Mouse (Mus musculus) testis, adult 2 months (tissue): ENCODE measurements around the gene Pip4k2b. TPM values are rescaled to one million over a fixed set of nuclear protein-coding genes. Genes with fewer than 3 reads are reported as not detected.

Experiments
- H3K27ac ChIP-seq: fragments of 200-500 bp; 2 replicates; pipeline ENCODE4 v1.5.1; 2012; ENCODE audit warnings: low read depth, low read length; ENCODE audit not compliant: control insufficient read depth, insufficient read depth
- H3K27me3 ChIP-seq: fragments of 200-500 bp; 2 replicates; pipeline ENCODE4 v1.6.1; 2012; ENCODE audit warnings: mild to moderate bottlenecking, low read length, moderate library complexity; ENCODE audit not compliant: control insufficient read depth, insufficient read depth
- H3K36me3 ChIP-seq: fragments of 200-500 bp; 2 replicates; pipeline ENCODE4 v1.6.1; 2012; ENCODE audit warnings: mild to moderate bottlenecking, low read length; ENCODE audit not compliant: control insufficient read depth, insufficient read depth
- H3K4me1 ChIP-seq: fragments of 200-500 bp; 2 replicates; pipeline ENCODE4 v1.6.1; 2012; ENCODE audit warnings: low read length; ENCODE audit not compliant: control insufficient read depth, insufficient read depth
- H3K4me3 ChIP-seq: fragments of 200-500 bp; 2 replicates; pipeline ENCODE4 v1.5.1; 2012; ENCODE audit warnings: low read depth, mild to moderate bottlenecking, low read length, moderate library complexity, mixed read lengths; ENCODE audit not compliant: control insufficient read depth
- CTCF ChIP-seq: fragments of 200-500 bp; IDR thresholded peaks from 2 replicates; pipeline ENCODE4 v1.5.1; 2012; ENCODE audit warnings: low read depth, mild to moderate bottlenecking, inconsistent platforms, low read length, moderate library complexity; ENCODE audit not compliant: control insufficient read depth, insufficient read depth, insufficient replicate concordance
- POLR2A ChIP-seq: fragments of 200-500 bp; IDR thresholded peaks from 2 replicates; pipeline ENCODE4 v1.6.1; 2012; ENCODE audit warnings: low read depth, mild to moderate bottlenecking, inconsistent platforms, low read length, moderate library complexity; ENCODE audit not compliant: control insufficient read depth
- polyA plus RNA-seq: library from polyadenylated mRNA; depleted of rRNA; stranded (reverse); fragments of >200 nt; gene quantifications from 2 replicates; pipeline ENCODE4 v1.2.3, GENCODE M21; 2012

The Pip4k2b gene
- polyA plus RNA-seq, 1 experiment, result 2.5 TPM

DNA sequence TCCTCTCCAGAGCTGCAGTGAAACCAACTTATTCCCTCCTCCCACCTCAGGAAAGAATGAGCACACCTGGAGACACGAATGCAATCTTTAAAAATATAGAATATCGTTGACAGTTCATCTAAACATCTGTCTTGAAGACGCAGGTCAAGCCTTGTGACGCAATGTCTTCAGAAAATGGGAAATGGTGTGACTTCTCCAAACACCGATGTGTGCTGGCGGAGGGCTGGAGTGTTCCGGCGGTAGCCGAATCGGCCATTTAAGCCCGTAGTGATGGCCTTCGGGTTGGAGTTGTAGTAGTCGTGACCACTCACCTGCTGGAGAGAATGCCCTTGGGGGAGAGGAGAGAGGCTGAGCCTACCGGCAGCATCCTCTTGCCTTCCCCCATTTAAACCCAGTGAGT is 26.9 kb upstream of the Pip4k2b start:
- no peak overlapping the region for H3K27ac ChIP-seq
- no peaks in the 10 kb centered on the region for H3K36me3 ChIP-seq
- H3K4me3 ChIP-seq, result no peak overlapping the region
- H3K4me1 ChIP-seq, result peaks cover 3% of the 10 kb centered on the region; the same call in 1 of the 2 replicates
- no peaks in the 10 kb centered on the region for H3K27me3 ChIP-seq
- TF ChIP-seq POLR2A, result no peak
- TF ChIP-seq CTCF, result no peak

GRCm38 (mm10) chr11:97769704-97770103 is 25.2 kb upstream of the Pip4k2b start:
- H3K27ac ChIP-seq, result no peak overlapping the region
- H3K27me3 ChIP-seq, result no peaks in the 10 kb centered on the region
- H3K36me3 ChIP-seq, result no peaks in the 10 kb centered on the region
- H3K4me3 ChIP-seq, result no peak overlapping the region
- TF ChIP-seq CTCF (no peak), POLR2A (no peak)
- H3K4me1 ChIP-seq, result peaks cover 2% of the 10 kb centered on the region

- Histone ChIP-seq H3K4me1 (peaks cover 2% of the 10 kb centered on the region), H3K27ac (peak within 1 kb of the TSS; percentile 85), H3K4me3 (peak within 1 kb of the TSS; percentile 98), H3K27me3 (no peaks in the 10 kb centered on the region), H3K36me3 (peaks cover 2% of the 10 kb centered on the region; the same call in 1 of the 2 replicates)
- TF ChIP-seq CTCF (no peak), POLR2A (peak; percentile 94)
Observed at GRCm38 (mm10) chr11:97766154-97766881, 21.8 kb upstream of the Pip4k2b start, which contains the start of gene Cwc25. Gene Cwc25 (minus strand): TSS chr11:97766556.

GRCm38 (mm10) chr11:97761638-97762037 is 17.1 kb upstream of the Pip4k2b start:
- H3K27me3 ChIP-seq, result no peaks in the 10 kb centered on the region
- no peak for TF ChIP-seq CTCF
- TF ChIP-seq POLR2A, result no peak
- H3K4me3 ChIP-seq, result no peak overlapping the region
- peaks cover 2% of the 10 kb centered on the region for H3K4me1 ChIP-seq
- peaks cover 2% of the 10 kb centered on the region; the same call in 1 of the 2 replicates for H3K36me3 ChIP-seq
- no peak overlapping the region for H3K27ac ChIP-seq

GRCm38 (mm10) chr11:97758942-97759341 is 14.4 kb upstream of the Pip4k2b start:
- no peak overlapping the region for H3K4me3 ChIP-seq
- H3K4me1 ChIP-seq, result no peaks in the 10 kb centered on the region
- no peak overlapping the region for H3K27ac ChIP-seq
- TF ChIP-seq CTCF (no peak), POLR2A (no peak)
- no peaks in the 10 kb centered on the region for H3K27me3 ChIP-seq
- peaks cover 2% of the 10 kb centered on the region; the same call in 1 of the 2 replicates for H3K36me3 ChIP-seq

DNA sequence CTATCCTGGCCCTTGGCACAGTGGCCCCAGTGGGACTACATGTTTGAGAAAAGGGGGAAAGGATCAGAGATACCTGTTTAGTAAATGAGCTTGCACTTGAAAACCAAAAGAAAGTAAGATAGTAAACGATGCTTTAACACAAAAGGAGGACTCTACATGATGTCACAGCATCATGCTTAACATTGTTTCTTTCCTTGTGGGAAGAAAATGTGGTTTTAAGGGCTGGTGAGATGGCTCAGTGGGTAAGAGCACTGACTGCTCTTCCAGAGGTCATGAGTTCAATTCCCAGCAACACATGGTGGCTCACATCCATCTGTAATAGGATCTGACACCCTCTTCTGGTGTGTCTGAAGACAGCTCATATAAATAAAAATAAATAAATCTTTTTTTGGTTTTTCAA is 13.6 kb upstream of the Pip4k2b start:
- no peak for TF ChIP-seq CTCF
- TF ChIP-seq POLR2A, result no peak
- no peaks in the 10 kb centered on the region for H3K4me1 ChIP-seq
- H3K36me3 ChIP-seq, result peaks cover 2% of the 10 kb centered on the region; the same call in 1 of the 2 replicates
- H3K27ac ChIP-seq, result no peak overlapping the region
- no peak overlapping the region for H3K4me3 ChIP-seq
- no peaks in the 10 kb centered on the region for H3K27me3 ChIP-seq

DNA sequence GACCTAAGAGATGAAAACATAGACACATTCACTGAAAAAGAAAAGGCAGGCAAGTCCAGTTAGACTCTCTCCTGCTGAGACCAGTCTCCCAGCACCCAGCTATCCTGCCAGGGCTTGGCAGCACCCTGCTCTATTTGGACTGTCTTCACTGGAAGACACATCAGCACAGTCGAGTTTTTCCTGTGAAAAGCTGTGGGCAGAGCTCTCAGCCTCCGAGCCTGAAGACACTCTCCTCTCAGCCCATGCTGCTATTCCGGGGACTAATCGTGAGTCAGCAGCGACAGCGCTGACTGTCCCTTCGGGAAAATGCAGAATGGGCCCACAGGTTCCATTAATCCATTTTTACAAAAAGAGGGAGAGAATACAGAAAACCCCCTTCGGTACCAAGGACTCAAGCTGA is 8.8 kb upstream of the Pip4k2b start:
- no peak overlapping the region for H3K4me3 ChIP-seq
- no peak for TF ChIP-seq CTCF
- no peak for TF ChIP-seq POLR2A
- no peak overlapping the region for H3K27ac ChIP-seq
- no peaks in the 10 kb centered on the region for H3K4me1 ChIP-seq
- peaks cover 5% of the 10 kb centered on the region for H3K36me3 ChIP-seq
- H3K27me3 ChIP-seq, result no peaks in the 10 kb centered on the region
